Mouse (Mus musculus) urinary bladder, postnatal 10 days (tissue): ENCODE data around the gene Atp6v1fnb.

ENCODE experiments used
- DNase-seq: peaks from one replicate; pipeline ENCODE4 v3.0.0; 2022; ENCODE audit warnings: low spot score

Atp6v1fnb gene

GRCm38 (mm10) chr6:29467583-29468354 is 3.5 kb upstream of the Atp6v1fnb start, which contains the start of gene Atp6v1f:
Gene Atp6v1f (plus strand): TSS chr6:29467718.
- DNase-seq: peak; percentile 74

DNA sequence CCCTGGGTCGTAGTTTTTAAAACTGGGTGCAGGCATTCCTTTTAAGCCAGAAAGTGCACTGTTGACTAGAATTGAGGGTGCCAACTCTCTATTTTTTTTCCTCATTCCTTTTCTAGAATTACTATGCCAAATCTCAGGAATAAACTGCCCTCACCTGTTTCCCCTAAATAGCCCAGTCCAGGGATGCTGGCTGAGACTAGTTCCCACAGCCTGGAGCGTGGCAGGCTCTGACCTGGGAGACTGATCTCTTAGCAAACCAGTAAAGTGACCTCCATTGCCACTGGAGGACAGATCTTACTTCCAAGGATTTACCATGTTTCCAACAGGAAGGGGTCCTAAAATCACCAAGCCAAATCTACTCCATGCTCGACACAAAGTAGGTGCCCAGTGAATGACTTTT is 2.4 kb upstream of the Atp6v1fnb start:
- DNase-seq: no peak

- no peak for DNase-seq
Measured at GRCm38 (mm10) chr6:29473941-29474691, 2.9 kb downstream of the Atp6v1fnb start.

DNA sequence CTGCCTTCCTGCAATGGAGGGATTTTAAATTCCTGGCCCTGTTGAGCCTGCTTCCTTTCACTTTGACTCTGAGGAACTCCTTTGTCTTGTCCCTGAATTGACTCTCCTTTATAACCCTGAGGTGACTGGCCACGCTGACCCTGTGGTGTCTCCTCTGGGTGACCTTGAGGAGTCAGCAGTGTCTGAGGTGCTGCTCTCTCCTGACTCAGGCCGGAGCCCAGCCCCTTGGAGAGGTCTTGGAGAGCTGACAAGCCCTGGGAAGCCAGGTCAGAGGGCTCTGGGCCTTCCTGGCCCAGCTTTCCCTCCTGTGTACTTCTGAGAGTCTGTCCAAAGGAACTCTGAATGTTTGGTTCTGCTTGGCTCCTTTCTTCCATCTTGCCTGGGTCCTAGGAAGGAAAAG is 3.5 kb downstream of the Atp6v1fnb start:
- no peak for DNase-seq

DNA sequence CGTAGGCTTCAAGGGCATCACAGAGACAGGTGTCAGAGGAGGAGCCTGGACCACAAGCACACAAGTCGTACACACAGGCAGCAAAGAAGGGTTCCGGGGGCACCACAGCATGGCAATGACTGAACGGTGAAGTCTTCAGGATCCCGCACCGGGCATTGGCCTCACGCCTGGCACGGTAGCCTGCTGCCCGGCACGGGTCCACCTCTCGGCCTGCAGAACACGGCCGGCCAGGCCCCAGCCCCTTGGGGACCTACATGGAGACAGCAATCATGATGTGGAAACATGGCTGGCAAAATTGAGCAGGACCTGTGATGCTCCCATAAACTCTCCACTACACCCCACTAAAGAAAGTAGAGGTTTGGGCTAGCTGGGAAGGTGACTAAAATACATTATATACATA is 11.5 kb downstream of the Atp6v1fnb start:
- no peak for DNase-seq

GRCm38 (mm10) chr6:29484716-29485559 is 13.7 kb downstream of the Atp6v1fnb start:
- DNase-seq: no peak

GRCm38 (mm10) chr6:29485951-29486350 is 14.7 kb downstream of the Atp6v1fnb start:
- no peak for DNase-seq

DNA sequence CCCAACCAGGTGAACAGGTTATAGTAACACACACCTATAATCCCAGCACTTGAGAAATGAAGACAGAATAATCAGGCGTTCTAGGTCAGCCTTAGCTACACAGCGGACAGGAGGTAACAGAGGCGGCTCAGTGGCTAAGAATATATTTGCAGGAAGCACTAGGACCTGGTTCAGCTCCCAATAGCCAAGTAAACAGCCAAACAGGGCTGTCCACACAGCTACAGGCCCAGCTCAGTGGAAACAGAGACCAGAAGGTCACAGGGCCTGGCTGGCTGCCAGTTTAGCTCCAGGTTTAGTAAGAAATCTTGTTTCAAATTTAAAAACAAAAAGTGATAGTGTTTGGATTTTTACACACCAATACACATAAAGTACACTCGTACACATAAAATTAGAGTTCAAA is 22.9 kb downstream of the Atp6v1fnb start:
- DNase-seq: no peak

- no peak for DNase-seq
Measured at GRCm38 (mm10) chr6:29496270-29496669, 25.0 kb downstream of the Atp6v1fnb start.

GRCm38 (mm10) chr6:29497791-29498190 is 26.6 kb downstream of the Atp6v1fnb start:
- no peak for DNase-seq

- DNase-seq: no peak
Measured at GRCm38 (mm10) chr6:29500177-29500576, 28.9 kb downstream of the Atp6v1fnb start.

DNA sequence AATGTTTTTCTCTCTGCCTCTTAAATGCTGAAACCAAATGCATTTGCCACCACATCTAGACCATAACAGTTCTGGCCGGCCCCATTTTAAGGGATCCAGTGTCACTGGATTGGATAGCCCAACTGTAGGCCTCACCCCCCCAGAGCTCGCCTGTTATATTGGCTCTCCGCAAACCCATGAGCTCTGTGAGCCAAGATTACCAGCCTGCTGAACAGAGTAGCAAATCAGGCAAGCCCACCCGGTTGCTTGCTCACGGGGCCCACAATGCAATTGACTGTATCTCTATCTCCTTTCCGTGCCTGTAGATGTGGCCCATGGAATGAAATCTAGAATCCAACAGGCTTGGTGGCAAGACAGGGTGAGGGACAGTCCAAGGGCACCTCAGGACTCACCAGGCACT is 29.6 kb downstream of the Atp6v1fnb start:
- no peak for DNase-seq

DNA sequence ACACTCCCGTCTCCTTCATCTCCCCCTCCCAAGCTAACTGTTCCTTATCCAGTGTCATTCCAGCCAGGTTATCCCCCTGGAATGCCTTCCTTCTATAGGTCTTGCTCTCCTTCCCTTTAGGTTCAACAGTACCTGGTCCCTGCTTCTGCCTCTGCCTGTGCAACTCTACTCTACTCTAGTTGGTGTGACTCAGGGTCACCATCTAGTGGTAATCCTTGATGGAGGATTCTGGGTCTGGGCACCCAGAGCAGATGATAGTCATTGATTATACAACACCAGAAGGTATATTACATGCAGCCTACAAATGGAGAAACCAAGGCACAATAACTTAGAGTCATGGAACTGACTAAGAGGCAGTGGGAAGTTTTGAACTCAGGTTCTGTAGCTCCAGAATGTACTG is 30.4 kb downstream of the Atp6v1fnb start:
- DNase-seq: no peak

GRCm38 (mm10) chr6:29505493-29505892 is 34.3 kb downstream of the Atp6v1fnb start:
- DNase-seq: no peak

DNA sequence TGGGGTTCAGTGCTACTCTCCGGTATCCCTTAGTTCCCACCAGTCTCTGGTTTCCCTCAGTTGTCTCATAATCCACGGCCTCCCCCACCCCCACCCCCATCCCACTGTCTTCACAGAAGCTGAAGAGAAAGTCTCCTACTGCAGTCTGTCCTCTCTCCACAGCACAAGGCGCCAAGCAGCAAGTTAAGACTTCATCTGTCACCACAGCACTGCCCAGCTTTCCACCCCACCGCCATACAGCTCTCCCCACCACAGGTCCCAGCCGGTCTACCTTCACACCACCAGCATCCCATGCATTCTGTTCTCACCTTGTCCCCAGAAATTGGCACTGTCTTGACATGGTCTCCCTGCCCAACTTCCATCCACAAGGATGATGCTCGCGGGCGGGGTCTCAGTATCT is 35.6 kb downstream of the Atp6v1fnb start:
- no peak for DNase-seq

DNA sequence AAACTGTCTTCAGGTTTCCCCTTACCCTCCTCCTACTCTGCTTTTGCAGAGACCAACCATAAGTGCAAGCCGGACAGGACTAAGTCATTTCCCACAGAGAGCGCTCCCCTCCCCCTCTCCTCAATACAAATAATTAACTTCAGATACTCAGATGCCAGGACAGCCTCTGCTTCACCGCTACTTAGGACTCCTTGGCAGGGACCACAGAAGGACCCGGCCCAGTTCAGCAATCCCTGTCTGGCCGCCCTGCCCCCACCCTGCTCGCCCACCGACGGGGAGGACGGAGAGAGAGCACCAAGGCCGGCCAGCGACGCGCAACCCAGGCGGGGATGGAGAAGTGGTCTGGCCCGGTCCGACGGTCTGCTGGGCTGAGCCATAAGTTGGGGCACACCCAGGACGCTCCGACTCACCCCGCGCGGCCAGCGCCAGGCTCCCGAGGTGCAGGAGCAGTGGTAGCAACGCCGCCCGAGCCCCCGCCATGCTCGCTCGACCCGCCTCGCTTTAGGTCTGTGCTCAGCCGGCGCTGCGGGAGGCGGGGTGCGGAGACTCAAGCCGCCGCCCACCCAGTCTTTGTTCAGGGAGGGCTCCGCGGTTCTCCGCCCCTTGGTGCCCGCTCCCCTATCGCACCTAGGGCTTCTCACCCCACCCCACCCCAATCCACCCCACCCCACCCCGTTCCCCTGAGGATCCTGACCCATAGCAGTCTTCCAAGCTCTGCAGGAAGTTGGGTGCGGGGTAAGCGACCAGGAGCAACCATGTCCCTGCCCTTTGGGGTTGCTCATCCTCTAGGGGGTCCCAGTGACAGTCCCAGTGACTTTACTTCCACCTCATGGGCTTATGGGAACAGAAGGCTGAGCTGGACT is 36.4 kb downstream of the Atp6v1fnb start, which contains the start of gene Kcp:
TSS of gene Kcp (minus strand) at position 506 of the 863 bp plus-strand sequence.
- no peak for DNase-seq

DNA sequence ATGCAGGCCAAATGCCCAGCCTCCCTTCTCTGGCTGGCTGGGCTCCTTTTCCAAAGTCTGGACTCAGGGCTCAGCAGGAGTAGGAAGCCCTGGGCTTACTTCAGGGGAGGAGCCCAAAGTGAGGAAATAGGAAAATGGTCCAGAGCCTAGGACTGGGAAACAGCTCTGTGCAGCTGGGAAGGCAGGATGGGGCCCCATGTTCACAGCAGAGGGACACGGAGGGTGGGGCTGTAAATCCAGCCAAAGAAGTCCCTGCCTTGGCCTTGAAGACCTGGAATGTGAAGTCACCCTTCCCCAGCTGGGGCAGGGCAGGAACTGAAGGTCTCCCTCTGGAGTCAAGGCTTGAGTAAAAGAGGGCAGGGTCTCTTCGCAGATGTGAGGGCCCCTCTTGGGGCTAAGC is 37.8 kb downstream of the Atp6v1fnb start:
- DNase-seq: no peak

- DNase-seq: no peak
Measured at GRCm38 (mm10) chr6:29513284-29513683, 42.0 kb downstream of the Atp6v1fnb start.

GRCm38 (mm10) chr6:29517139-29517538 is 45.9 kb downstream of the Atp6v1fnb start:
- no peak for DNase-seq

- DNase-seq: no peak
Measured at GRCm38 (mm10) chr6:29522626-29523300, 51.5 kb downstream of the Atp6v1fnb start.
